Mouse (Mus musculus) forelimb bud, embryonic 11.5 days (tissue): ENCODE measurements around the gene Olfr1161.
"Not testable (repeated sequence)": the region's sequence is repeated elsewhere in the genome, so short reads cannot be mapped to it uniquely, and the experiment has no call there.

ENCODE experiments used
- DNase-seq: peaks from one replicate; pipeline ENCODE4 v3.0.0-alpha.2; 2012; ENCODE audit warnings: low read depth, low spot score

Olfr1161 gene

DNA sequence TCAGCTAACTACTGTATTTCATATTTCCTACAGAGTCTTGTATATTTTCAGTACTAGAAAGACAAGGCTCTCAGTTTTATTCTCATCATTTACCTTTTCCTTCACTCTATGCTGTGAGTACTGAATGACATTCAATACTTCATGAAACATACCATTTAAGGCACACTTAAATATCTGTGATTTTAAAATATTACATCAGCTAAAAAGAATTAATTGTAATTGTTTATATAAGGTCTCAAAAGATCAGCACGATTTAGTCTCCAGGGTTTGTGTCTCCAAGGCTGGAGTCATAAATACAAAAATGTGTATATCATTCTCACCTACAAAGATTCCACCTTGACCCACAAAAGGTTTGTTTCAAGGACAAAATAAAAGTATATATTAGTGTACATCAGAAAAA, at the start of gene Olfr1161:
Olfr1161 (plus strand) TSS at position 301 of the 400 bp plus-strand sequence.
- DNase-seq, result not testable (repeated sequence)

DNA sequence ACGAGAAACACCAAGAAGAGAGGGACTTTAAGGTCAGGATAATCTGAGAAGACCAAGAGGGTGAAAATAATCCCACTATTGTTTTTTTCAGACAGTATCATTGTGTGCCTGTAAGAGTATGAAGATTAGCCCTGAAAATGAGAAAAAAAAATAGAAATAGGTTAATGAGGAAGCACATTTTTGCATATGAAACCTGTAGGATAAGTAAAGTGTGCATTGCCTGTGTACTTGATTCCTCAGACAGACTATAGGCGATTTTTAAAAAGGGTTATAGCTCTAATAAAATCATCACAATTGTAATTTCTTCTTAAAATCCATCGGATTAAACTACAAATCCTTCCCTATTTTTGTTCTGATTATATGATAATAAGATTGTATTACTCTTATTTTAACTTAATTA, 48.0 kb upstream of the Olfr1161 start, which contains the start of gene Olfr74:
Olfr74 (minus strand) TSS at position 101 of the 400 bp plus-strand sequence.
- no peak for DNase-seq

DNA sequence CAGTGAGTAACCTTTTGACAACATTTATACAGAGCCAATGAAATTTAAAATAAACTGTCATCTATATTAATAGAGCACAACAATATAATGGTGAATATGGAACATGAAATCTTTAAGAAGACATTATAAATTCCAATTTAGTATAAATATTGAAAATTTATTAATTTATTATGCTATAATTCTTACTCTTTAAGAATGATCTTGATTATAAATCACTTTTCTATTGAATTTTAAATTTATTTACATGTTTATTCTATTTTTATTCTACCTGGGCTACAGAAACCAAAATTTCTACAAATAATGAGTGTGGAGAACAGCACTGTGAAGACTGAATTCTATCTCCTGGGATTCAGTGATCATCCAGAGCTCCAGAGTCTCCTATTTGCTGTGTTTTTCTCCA, 32.8 kb upstream of the Olfr1161 start, which contains the start of gene Olfr1158:
Olfr1158 (plus strand) TSS at position 301 of the 400 bp plus-strand sequence.
- DNase-seq, result no peak

DNA sequence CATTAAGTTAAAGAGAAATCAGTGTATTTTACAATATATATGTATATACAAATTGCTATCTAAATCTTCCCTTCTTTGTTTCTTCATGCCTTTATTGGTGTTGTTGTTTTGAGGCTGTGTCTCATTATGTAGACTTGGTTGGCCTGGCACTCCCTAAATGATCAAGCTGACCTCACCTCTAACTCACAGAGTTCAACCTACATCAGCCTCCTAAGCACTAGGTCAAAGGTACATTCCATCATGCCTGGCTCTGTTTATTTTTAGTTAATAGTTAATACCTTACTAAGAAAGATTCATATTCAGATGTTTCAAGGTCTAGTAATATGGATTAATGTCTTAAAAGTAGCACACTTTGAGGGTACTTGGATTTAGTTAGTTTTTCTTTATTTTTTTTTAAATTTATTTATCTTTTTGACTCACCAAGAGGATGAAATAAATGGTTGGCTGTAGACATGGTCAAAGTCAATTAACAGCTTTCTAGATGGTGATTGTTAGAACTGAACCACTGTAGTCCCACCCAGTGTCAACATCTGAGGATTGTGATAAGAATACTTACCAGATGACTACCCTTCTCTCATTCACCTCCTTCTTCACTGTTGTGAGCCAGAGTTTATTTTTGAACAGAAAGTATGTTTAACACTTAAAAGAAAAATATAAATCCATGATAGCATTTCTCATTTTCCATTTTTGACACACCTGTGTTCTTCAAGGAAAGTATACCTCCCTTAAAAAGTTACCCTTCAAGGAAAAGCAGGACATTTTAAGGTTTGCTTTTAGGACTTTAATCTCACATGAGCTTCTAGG, 14.9 kb upstream of the Olfr1161 start, which contains the start of gene Olfr1160:
Olfr1160 (minus strand) TSS at position 754 of the 804 bp plus-strand sequence.
- no peak for DNase-seq

DNA sequence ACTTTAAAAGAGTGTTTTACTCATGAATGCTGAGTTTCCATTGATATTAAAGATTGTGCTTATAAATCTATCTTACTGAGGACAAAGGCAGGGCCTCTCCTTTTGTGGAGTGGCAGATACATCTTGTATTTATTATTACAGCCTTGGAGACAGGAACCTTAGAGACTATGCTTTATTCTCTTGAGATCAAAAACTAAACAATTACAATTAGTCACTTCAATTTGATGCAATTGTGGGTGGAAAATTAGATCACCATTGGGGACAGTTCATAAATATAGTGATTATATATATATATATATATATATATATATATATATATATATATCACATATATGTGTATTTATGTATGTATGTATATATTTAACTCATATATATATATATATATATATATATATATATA, 15.0 kb downstream of the Olfr1161 start, which contains the start of gene Olfr73:
Olfr73 (minus strand) TSS at position 101 of the 400 bp plus-strand sequence.
- no peak for DNase-seq

DNA sequence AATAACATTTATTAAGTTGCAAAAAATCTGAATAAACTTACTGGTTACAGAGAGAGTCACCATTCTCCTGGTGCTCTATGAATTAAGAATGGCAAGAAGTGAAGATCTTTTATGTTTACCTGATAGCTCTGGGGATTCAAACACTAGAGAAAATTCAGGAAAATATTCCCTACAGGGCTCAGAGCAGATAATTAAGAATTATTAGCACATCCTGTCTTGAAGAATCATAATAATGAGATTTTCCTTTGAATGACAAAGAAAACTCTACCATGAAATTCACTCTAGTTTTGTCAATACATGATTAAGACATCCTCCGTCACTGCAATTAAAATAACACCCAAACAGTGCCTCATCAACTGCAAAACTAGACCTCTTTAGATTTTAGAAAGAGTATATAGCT, 28.5 kb downstream of the Olfr1161 start, which contains the start of gene Olfr1162:
Olfr1162 (minus strand) TSS at position 101 of the 400 bp plus-strand sequence.
- DNase-seq, result no peak

DNA sequence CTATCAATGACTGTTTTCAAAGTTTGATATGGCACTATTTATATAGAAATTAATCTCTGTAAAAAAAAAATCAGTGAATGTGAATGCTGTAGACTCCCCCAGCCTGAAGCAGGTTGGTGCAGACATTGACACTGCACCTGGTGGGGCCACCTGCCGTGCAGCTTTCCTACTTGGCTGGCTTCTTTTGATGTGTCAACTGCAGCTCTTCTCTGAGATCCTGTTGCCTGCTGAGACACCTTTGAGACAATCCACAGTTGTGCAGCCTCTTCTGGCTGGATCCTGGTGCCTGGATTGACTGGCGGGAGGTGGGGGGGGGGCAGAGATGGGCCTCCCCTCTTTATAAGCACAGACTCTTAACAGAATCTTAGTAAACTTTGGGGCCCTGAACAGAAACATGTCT, 41.0 kb downstream of the Olfr1161 start:
- no peak for DNase-seq

DNA sequence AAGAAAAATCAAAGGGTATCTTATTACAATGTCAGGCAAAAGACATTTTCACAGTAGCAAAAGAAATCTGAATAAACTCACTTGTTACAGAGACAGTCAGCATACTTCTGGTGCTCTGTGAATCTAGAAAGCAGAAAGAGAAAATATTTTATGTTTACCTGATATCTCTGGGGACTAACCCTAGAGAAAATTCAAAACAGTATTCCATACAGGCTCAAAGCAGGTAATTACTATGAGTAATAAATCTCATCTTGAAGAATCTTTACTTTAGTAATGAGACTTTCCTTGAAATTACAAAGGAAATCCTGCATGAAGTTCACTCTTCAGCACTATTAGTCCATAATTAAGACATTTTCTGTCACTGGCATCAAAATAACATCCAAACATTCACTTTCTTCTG, 49.2 kb downstream of the Olfr1161 start, which contains the start of gene Olfr1163:
Olfr1163 (minus strand) TSS at position 101 of the 400 bp plus-strand sequence.
- no peak for DNase-seq
